Mouse (Mus musculus): ENCODE data around the gene Efemp1. TPM values are rescaled to one million over a fixed set of nuclear protein-coding genes. Genes with fewer than 3 reads are reported as not detected.

Efemp1 gene
- polyA plus RNA-seq, 1 experiment from 2014 or later = 17.8 TPM

GRCm38 (mm10) chr11:28951586-28952210 is 98.7 kb downstream of the Efemp1 start:
- no peak overlapping the region for H3K4me2 ChIP-seq (replicated peaks; ENCODE audit: low read depth)
- H3K9ac ChIP-seq (ENCODE audit: low read length) = no peak overlapping the region
- 39% methylated on average over 2 of the region's 2 CpGs for WGBS
- 0 out of 2 replicates have a peak, but pooled peaks cover 4% of the 10 kb centered on the region for H3K4me1 ChIP-seq (replicated peaks; ENCODE audit: control insufficient read depth, insufficient read depth)
- no peaks in the 10 kb centered on the region for H3K27me3 ChIP-seq (ENCODE audit: control insufficient read depth, insufficient read depth, low read length)
- H3K27ac ChIP-seq (replicated peaks) = no peak overlapping the region
- H3K9me3 ChIP-seq (ENCODE audit: control insufficient read depth, low read length) = no peaks in the 10 kb centered on the region
- H3K36me3 ChIP-seq (ENCODE audit: control insufficient read depth, insufficient read depth, low read length) = no peaks in the 10 kb centered on the region
- DNase-seq (ENCODE audit: low spot score) (no peak), ATAC-seq (ENCODE audit: low FRiP score, low TSS enrichment) (no peak; the same call in 1 of the 2 replicates)
- no peak overlapping the region for H3K4me3 ChIP-seq (ENCODE audit: low read depth, low read length)
- TF ChIP-seq CTCF (IDR thresholded peaks at IDR 0.05; ENCODE audit: low read depth) (no peak), EP300 (optimal IDR thresholded peaks at IDR 0.05) (no peak)

GRCm38 (mm10) chr11:28954673-28955304 is 101.8 kb downstream of the Efemp1 start:
- H3K4me2 ChIP-seq (replicated peaks; ENCODE audit: low read depth) = no peak overlapping the region
- no peaks in the 10 kb centered on the region for H3K27me3 ChIP-seq (ENCODE audit: control insufficient read depth, insufficient read depth, low read length)
- no peak overlapping the region for H3K27ac ChIP-seq (replicated peaks)
- no peaks in the 10 kb centered on the region for H3K36me3 ChIP-seq (ENCODE audit: control insufficient read depth, insufficient read depth, low read length)
- 0 out of 2 replicates have a peak, but pooled peaks cover 4% of the 10 kb centered on the region for H3K4me1 ChIP-seq (replicated peaks; ENCODE audit: control insufficient read depth, insufficient read depth)
- no peak overlapping the region for H3K9ac ChIP-seq (ENCODE audit: low read length)
- TF ChIP-seq CTCF (IDR thresholded peaks at IDR 0.05; ENCODE audit: low read depth) (no peak), EP300 (optimal IDR thresholded peaks at IDR 0.05) (no peak)
- 32% methylated on average over 6 of the region's 6 CpGs for WGBS
- DNase-seq (ENCODE audit: low spot score) = no peak
- H3K4me3 ChIP-seq (ENCODE audit: low read depth, low read length) = no peak overlapping the region
- no peaks in the 10 kb centered on the region for H3K9me3 ChIP-seq (ENCODE audit: control insufficient read depth, low read length)
- no peak for ATAC-seq (ENCODE audit: low FRiP score, low TSS enrichment)

- TF ChIP-seq EP300 (optimal IDR thresholded peaks at IDR 0.05) = no peak
- no peak for TF ChIP-seq CTCF (IDR thresholded peaks at IDR 0.05; ENCODE audit: low read depth)
- Histone ChIP-seq H3K4me2 (replicated peaks; ENCODE audit: low read depth) (no peak overlapping the region), H3K27ac (replicated peaks) (no peak overlapping the region), H3K4me3 (ENCODE audit: low read depth, low read length) (no peak overlapping the region), H3K9me3 (ENCODE audit: control insufficient read depth, low read length) (no peaks in the 10 kb centered on the region), H3K27me3 (ENCODE audit: control insufficient read depth, insufficient read depth, low read length) (no peaks in the 10 kb centered on the region), H3K36me3 (ENCODE audit: control insufficient read depth, insufficient read depth, low read length) (no peaks in the 10 kb centered on the region), H3K4me1 (replicated peaks; ENCODE audit: control insufficient read depth, insufficient read depth) (0 out of 2 replicates have a peak, but pooled peaks cover 4% of the 10 kb centered on the region), H3K9ac (ENCODE audit: low read length) (no peak overlapping the region)
- no peak for DNase-seq (ENCODE audit: low spot score)
- no peak for ATAC-seq (ENCODE audit: low FRiP score, low TSS enrichment)
These were observed 102.3 kb downstream of the Efemp1 start for GRCm38 (mm10) chr11:28955305-28955701.

- Histone ChIP-seq H3K9me3 (ENCODE audit: control insufficient read depth, low read length) (no peaks in the 10 kb centered on the region), H3K4me1 (replicated peaks; ENCODE audit: control insufficient read depth, insufficient read depth) (no peaks in the 10 kb centered on the region), H3K36me3 (ENCODE audit: control insufficient read depth, insufficient read depth, low read length) (no peaks in the 10 kb centered on the region)
These were observed 108.4 kb downstream of the Efemp1 start for GRCm38 (mm10) chr11:28961381-28961780.

More at GRCm38 (mm10) chr11:28961381-28961780, 108.4 kb downstream of the Efemp1 start:
- DNase-seq (ENCODE audit: low spot score) (no peak), ATAC-seq (ENCODE audit: low FRiP score, low TSS enrichment) (no peak)
- 90% methylated on average over 1 of the region's 1 CpGs for WGBS
- no peak overlapping the region for H3K4me3 ChIP-seq (ENCODE audit: low read depth, low read length)
- no peak overlapping the region for H3K27ac ChIP-seq (replicated peaks)
- no peak overlapping the region for H3K9ac ChIP-seq (ENCODE audit: low read length)
- no peak overlapping the region for H3K4me2 ChIP-seq (replicated peaks; ENCODE audit: low read depth)
- H3K27me3 ChIP-seq (ENCODE audit: control insufficient read depth, insufficient read depth, low read length) = no peaks in the 10 kb centered on the region
- no peak for TF ChIP-seq CTCF (IDR thresholded peaks at IDR 0.05; ENCODE audit: low read depth)
- TF ChIP-seq EP300 (optimal IDR thresholded peaks at IDR 0.05) = no peak

Data from stomach, postnatal 0 days (tissue).